Mouse (Mus musculus) R1 (cell line): Measurements from ENCODE around the gene Pomgnt2.
A peak's percentile ranks its signal among the peaks of the same experiment; 100 is the strongest.

Experiments
- DNase-seq: peaks from one replicate; pipeline ENCODE4 v3.0.0-alpha.2; 2018; ENCODE audit warnings: low read depth, low spot score

Pomgnt2 gene

DNA sequence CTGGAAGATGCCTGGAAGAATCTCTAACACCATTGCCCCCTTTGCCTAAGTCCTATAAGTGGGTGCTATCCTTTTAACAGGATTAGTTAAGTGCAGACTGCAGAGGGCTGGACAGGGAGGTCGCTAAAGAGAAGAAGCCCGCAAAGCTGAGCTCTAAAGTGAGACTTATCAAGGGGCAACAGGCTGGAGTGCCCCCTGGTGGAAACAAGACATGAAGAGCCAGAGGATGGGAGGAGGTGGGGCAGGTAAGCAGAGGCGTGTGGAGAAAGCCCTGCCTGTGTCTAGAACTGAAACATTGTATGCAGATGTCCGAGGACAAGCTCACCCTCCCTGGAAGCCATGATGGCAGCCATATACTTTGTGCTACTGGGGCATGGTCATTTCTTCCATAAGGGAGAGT, 16.7 kb upstream of the Pomgnt2 start:
- no peak for DNase-seq

DNA sequence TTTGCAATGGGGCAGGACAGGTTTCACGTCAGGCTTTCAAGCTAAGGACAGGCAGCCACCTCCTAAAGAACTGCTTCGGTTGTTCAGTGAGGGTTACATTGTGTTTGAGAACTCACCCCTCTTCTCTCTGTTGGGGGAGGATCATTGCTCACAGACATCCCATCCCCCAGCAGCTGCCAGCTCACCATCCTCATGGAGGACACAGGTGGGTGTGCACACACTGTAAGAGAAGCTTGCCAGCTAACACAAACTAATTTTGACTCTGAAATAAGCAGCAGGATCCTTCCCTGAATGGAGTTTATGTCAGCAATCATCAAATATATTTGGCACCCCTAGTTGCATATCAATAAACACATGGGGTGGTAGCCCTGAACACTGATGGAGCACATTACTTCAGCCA, 15.9 kb upstream of the Pomgnt2 start:
- DNase-seq: no peak

DNA sequence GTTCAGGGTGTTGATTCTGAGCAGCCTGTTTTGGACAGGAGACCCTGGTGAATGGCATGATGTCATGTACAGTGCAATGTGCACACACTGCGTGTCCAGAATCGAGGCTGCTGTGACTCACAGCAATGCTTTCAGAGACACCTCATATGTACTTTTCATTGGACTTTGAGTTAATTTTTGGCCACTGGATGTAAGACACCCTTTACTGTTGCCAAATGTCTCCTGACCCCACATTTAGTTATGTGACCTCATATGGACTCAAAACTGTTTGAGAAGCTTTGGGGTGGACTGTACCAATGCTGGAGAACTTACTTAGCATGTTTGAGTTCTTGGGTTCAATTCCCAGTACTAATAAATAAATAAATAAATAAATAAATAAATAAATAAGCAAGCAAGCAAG, 13.8 kb upstream of the Pomgnt2 start:
- no peak for DNase-seq

DNA sequence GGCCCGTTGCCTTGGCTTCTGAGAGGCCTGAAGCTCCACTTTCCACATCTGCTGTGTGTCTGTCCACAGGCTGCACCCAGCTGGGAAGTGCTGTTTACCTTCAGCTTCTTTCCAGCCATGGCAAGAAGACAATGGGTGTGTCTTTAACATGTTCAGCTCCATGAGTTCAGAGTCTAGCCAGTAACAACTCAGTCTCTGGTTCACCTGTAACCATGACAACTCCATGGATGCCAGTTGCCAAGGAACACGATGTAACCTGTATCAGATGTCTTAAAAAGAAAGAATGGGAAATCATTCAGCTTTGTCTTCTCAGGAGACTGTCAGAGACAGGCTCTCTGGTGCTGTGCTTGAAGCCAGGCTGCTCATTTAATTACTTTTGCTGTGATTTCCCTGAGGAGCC, 12.0 kb upstream of the Pomgnt2 start:
- DNase-seq: no peak

DNA sequence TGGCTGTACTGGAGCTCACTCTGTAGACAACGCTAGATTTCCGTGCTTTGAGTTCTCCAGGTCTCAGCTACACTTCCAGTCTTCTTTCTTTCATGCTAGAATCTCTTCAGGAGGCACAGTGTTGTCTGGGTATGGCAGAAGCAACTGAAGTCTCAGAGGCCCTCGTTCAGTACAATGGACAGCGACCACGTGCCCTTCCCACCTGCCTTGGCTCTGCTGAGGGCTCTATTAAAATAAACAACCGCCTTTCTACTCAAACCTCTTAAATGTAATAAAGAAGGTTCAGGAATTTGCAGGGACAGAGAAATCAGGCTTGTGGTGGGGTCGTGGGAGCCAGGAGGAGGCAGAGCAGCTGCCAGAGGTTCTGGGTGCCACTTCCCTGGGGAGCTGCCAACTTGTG, 9.7 kb upstream of the Pomgnt2 start:
- peak; percentile 55 for DNase-seq

DNA sequence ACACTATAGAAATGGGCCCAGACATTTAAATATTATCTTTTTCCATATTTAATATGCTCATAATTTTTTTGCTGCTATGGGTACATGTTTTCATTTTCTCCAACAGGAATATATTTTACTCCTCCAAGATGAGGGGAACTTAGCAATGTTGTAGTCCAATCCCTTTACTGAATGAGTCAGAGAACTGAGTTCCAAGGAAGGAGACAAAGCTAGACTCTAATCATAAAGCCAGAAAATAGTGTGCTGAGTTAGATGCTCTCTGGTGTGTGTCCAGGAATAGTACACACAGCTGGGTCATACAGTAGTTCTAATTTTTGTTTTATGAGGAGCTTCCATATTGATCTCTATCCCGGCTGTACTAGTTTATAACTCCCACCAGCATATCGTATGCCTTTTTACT, 9.3 kb upstream of the Pomgnt2 start:
- no peak for DNase-seq

DNA sequence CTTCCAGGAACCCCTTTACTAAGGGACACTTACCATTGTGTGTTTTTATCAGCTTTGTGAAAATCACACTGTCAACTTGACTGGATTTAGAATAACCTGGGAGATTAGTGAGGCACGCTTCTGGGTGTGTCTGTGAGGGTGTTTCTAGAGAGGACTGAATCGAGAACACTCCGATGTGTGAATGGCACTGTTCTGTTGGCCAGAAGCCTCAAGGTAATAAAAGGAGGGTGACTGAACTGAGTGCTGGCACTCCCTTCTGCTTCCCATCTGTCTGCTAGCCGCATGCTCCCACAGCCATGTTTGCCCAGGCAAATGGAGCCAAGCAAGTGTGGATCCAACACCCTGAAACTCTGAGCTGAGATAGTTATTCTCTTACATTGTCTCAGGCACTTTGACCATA, 1.1 kb upstream of the Pomgnt2 start:
- DNase-seq: no peak

DNA sequence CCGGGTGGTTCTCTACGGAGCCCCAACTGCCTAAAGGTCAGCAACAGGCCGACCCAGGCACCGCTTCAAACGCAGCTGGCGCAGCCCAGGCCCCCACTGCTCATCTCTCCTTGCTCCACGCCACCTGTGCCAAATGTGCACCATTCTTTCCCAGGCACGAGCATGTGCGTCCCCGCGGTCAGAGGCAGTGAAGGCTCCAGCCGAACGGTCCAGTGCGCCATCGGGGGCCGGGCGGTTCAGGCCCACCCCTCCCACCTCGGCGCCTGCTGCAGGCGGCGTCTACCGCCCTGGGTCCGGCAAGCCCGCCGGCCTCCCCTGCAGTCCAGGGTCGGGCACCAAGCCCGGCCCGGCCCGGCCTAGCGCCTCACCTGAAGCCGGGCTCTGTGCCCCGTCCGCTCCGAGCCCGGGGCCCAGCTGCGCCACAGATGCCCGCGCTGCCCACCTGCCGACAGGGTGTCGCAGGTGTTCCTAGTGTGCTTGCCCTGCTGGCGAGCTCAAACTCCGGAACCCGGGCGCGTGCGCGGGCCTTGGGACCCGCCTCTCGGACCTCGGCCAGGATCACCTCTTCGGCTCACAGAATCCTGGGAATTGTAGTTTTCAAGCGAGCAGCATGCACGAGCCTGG, 1.3 kb downstream of the Pomgnt2 start:
- peak; percentile 86 for DNase-seq

DNA sequence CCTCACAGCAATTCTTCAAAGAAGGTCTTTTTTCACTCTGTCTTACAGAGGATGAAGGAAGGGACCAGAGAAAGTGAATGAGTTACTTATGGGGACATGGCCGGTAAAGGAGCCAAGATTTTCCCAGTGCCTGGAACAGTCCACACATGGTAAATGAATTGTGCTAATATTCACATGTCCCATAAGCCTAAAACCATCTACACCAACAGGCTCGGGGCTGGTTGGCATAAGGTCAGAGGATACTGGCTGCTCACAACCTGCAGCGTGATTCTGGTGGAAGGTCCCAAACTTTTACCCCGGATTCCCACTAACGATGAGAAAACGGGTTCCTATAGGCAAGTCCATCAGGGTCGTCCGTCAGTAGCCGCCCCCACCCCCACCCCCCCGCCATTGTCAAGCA, 1.8 kb downstream of the Pomgnt2 start:
- DNase-seq: no peak

DNA sequence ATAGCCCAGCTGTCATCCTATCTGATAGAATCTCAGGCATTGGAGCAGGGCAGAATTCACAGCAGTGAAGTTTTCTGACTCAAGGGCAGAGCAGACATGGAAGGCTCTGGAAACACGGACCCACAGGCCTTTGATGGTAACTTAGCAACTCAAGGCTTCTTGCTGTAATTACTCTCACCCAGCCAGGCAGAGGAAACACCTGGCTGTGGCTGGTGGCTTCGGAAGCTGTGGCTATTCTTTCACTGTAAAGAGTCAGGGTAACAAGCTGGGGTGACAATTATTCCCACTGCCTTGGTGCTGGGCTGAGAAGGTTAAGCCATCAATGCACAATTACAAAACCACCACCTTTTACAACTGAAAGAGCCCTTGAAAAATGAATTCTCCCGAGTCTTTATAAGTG, 3.9 kb downstream of the Pomgnt2 start:
- no peak for DNase-seq

DNA sequence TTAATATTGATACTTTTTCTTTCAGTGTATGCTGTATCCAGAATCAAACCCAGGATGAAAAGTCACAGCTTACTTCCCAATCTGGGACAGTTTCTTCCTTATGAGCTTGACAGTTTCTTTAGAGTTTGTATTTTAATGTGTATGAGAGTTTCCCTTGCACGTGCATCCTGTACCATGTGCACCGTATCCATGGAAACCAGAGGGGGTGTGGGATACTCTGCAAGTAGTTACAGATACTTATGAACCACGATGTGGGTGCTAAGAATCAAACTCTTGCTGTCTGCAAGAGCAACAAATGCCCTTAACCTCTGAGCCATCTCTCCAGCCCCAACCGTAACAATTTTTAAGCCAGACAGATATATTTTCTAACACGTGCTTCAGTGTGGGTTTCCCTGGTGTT, 5.9 kb downstream of the Pomgnt2 start:
- DNase-seq: no peak

DNA sequence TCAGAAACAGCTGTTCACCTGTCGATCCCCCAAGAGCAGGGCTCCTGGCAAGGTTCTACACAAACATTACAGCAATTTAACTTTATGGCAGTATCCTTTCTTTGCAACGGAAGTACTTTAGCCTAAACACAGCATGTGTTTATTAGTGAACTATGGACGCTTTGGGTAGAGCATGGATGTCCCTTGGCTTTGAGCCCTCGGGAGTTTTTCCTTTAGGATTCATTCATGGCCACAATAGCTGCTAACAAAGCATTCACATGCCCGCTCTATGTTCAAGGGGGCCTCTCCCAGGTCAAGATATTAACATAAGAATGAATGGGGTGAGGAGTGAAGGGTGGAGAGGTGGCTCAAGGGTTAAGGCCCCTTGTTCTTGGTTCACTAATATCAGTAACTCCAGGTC, 7.4 kb downstream of the Pomgnt2 start:
- DNase-seq: peak; percentile 93

DNA sequence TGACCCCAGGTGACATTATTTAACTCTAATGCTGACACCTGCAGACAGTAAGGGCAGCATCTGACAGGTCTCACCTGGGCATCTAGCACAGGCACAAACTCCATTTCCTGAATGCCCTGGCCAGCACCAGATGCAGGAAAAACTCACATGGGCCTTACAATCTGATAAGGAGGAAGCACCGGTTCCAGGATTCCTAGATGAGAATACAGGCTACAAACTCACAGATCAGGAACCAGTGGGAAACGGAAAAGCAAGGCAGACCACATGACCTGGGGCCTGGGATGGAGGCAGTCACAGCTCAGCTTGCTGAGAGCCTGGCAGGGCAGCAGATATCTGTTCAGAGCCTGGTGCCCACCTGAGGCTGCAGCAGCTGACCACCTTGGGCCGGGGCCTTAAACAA, 8.0 kb downstream of the Pomgnt2 start:
- DNase-seq: no peak

DNA sequence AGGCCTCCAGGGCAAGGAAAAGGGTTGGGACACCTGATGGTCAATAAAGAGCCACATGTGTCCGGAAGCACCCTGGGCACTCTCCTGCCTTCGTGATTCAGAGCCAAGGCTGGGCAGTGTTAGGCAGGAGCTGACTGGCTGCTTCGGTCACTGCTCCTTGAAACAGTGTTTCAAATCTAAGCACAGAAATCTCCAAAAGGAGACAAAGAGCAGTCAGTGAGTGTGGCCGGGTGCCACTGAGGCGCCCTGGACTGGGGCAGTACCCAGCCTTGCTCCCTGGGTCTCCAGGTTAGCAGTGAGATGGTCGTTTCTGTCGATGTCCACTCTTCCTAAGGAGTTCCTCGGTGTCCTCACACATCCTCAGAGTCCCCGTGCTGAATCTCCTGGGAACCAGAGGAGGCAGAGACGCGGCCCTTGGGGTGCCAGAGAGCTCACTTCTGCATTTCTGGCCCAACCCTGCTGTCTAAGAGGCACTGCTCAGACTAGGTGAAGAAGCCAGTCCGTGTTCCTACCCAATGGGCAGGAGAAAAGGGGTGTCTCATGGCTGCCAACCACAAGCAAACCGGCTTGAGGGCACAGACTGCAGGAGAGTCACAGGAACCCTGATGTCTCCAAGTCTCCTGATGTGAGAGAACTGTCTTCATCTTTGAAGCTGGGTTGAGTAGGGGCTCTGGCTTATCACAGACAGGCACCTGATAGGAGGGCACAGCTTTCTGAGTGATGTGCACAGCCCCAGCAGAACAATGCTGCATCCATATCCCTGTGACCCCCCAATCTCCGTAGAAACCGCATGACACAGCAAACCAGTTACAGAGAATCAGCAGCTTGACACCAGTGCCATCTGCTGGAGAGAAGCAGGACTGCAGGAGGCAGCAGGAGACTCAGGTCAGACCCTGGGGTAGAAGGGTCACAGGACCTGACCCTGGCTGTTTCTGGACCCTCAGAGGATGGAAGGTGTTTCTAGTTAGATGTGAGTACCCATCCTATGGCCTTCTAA, 12.1 kb downstream of the Pomgnt2 start:
- peak; percentile 78 for DNase-seq

DNA sequence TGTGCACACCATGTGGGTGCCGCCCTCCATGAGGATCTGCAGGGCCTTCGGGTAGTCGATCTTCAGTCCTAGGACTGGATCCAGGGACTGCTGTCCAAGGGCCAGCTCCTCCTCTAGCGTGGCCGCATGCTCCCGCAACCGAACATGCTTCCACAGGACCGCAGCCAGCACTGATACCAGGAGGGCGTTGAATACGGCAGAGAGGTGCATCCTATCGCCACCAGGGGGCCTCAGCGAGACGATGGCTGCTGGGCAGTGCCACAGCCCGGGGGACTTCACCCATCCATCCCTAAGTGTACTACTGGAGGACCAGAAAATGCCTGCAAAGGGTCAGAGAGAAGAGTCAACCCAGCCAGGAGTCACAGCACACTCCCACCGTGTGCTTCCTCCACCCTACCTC, 13.4 kb downstream of the Pomgnt2 start:
- peak; percentile 73 for DNase-seq

DNA sequence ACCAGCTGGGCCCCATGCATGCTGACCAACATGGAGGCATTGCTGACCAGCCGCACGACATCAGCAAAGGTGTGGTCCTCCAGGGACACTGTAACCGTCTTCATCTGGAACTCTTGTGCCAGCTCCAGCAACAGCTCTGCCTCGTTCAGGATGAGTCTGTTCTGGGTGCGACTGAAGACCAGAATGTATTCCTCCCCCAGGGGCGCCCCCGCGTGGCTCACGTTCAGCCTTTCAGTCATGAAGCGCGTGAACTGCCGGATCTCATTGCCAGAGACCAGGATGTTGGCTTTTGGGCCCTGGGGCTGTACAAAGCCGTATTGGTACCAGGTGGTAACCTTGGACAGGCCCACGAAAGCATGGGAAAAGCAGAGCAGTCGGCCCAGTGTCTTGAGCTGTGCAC, 14.2 kb downstream of the Pomgnt2 start:
- DNase-seq: peak; percentile 79

DNA sequence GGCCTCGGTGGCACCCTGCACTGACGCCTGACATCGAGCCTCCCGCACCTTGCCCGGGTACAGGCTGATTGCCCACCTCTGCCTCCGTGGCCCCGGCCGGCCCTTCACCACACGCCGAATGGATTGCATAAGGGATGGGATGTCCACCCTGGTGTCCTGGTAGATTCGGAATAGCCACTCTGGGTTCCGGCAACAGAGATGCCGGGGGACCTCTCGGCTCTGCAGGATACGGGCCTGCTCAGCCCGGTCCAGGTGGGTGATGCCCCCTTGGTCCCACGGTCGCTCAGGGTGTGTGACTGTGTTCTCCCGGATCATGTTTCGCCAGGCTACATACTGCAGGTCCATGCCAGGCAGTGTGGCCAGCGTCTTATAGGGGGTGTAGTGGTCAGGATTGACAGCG, 14.7 kb downstream of the Pomgnt2 start:
- no peak for DNase-seq

DNA sequence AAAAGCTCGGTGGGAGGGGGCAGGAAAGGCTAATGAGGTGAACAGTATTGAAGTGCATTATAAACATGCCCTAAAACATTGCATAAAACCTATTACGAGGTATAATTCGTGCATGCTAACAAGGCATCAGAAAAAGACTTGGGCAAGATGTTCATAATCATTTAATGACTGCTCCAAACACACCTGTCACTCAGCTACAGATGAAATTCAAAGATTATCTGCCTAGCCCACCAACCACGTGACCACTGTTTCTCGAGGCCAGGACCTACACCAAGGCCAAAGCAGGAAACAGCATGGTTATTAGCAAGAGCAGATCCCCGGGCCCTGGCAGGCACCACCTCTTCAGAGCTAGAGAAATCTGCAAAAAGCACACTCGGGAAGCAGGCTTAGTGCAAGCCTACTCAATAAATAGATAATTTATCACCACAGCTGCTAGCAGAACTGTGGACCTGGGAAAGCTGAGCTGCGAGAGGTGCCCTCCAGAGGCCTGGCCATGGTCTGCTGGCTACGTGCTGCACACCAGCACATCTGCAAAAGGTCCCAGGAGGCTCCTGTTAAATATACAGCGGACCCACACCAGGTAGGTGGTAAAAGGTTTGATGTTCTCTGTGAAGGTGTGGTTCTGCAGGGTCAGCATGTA, 15.3 kb downstream of the Pomgnt2 start:
- peak; percentile 3 for DNase-seq

DNA sequence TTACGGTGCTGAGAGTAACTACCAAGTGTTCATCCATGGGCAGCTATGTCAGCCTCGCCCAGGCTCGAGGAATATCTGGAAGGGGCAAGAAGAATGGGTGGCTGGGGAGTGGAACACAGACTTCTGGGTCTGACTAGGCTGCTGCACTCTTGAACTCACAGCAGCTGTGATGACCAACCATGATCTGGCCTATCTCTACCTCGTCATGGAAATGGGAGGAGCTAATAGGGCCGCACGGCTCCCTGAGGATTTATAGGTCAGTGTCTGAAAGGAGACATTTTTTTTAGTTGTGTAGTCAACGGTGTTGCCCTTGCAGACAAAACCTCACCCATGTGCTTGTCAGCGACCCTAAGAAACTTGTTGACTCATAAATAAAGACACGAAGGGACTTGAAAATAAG, 15.9 kb downstream of the Pomgnt2 start:
- DNase-seq: peak; percentile 30

DNA sequence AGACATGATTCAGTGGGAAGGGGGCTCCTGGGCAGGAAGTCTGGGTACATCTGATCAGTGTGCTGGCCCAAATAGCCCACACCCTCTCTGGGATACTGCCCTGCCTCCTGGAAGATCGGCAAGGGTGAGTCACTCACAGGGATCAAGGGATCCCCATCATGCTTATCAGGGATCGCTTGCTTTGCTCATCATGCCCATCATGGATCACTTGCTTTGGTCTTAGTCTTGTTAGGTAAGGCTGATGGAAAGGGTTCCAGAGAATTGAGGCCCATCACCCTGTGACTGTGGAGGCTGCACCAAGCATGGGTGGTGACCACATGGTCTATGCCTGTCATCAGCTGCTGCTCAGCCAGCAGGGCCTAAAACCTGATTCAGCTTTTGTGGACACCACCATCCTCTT, 21.6 kb downstream of the Pomgnt2 start:
- peak; percentile 14 for DNase-seq

DNA sequence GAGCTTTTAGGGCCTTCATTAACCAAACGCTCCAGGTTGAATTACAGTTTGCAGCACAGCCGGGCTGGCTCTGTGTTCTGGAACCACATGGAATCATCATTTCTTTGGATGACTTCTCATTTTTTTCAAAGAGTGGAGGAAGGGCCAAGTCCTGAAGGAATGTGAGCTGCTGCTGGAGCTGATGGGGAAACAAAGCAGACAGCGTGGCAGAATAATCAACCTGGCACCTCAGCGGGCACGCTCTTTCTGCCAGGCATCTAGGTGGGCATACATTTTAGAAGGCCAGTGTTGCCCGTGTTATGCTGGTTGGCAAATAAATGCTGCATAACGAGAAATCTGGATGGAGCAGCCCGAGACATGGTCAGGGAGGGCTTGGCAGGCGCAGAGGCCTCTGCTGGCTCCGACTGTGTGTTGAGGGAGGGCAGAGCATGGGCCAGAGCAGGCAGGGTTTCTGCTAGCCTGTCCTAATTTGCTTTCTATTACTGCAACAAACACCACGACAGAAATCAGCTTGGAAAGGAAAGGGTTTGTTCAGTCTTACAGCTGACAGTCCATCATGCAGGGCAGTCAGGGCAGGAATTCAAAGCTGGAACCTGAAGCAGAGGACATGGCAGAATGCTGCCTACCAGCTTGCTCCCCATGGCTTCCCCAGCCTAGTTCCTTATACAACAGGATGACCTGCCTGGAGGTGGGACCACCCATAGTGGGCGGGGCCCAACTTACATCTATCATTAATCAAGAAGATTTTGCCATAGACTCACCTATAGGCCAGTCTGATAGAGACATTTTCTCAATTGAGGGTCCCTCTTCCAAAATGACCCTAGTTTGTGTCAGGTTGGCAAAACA, 22.5 kb downstream of the Pomgnt2 start:
- DNase-seq: no peak

DNA sequence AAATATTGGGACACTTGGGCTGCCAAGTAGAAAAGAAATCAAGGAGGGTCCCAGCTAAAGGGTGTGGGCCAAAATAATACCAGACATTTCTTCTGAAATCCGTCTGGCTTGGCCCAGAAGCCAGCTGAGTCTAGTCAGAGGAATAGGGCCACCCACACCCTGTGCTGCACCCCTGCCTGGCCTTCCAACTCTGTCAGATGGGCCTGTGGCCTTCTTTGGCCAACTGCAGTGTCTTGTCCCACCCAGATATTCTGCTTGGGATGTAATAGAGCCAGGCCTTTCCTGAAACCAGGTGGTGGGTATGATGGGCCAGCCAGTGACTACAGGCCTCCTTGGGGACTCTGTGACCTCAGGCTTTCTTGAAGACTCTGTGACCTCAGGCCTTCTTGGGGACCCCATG, 23.7 kb downstream of the Pomgnt2 start:
- DNase-seq: no peak
